Mouse (Mus musculus) lung, adult 2 months (tissue): ENCODE results near the gene Pf4.

Source experiments
- CTCF ChIP-seq: fragments of 200-500 bp; IDR thresholded peaks from 2 replicates; pipeline ENCODE4 v1.5.1; 2011; ENCODE audit warnings: mild to moderate bottlenecking, low read length, control low read depth; ENCODE audit not compliant: insufficient read depth
- POLR2A ChIP-seq: fragments of 200-500 bp; IDR thresholded peaks from 2 replicates; pipeline ENCODE4 v1.6.1; 2011; ENCODE audit warnings: low read depth, mild to moderate bottlenecking, control low read depth, low read length, borderline replicate concordance; ENCODE audit errors: extremely low read depth

- TF ChIP-seq CTCF (no peak), POLR2A (no peak)
Measured at GRCm38 (mm10) chr5:90807176-90807950, 35.1 kb downstream of the Pf4 start.
